Mouse (Mus musculus): ENCODE results near the gene Tada3. TPM values are rescaled to one million over a fixed set of nuclear protein-coding genes. Genes with fewer than 3 reads are reported as not detected.

The Tada3 gene
- polyA plus RNA-seq, 1 experiment from 2014 or later = 74.7 TPM

- ATAC-seq = 0 out of 2 replicates have a peak, but pooled peaks have one; percentile 40
- WGBS = 77% methylated on average over 12 of the region's 12 CpGs
- H3K27me3 ChIP-seq = no peaks in the 10 kb centered on the region
Observed at GRCm38 (mm10) chr6:113404649-113405448, 27.2 kb upstream of the Tada3 start.

GRCm38 (mm10) chr6:113402094-113402493 lies 24.4 kb upstream of the Tada3 start:
- WGBS = 94% methylated on average over 13 of the region's 13 CpGs
- no peaks in the 10 kb centered on the region for H3K27me3 ChIP-seq
- peaks cover 29% of the 10 kb centered on the region for H3K36me3 ChIP-seq
- no peaks in the 10 kb centered on the region for H3K9me3 ChIP-seq
- H3K27ac ChIP-seq = no peak overlapping the region
- no peak overlapping the region for H3K4me3 ChIP-seq (replicated peaks)
- no peak for ATAC-seq
- no peak overlapping the region for H3K9ac ChIP-seq (replicated peaks)
- no peak overlapping the region for H3K4me2 ChIP-seq (replicated peaks)
- H3K4me1 ChIP-seq (replicated peaks) = peaks cover 3% of the 10 kb centered on the region; the same call in 1 of the 2 replicates

More at GRCm38 (mm10) chr6:113404649-113405448, 27.2 kb upstream of the Tada3 start:
- Histone ChIP-seq H3K27ac (no peak overlapping the region), H3K4me1 (replicated peaks) (peaks cover 3% of the 10 kb centered on the region; the same call in 1 of the 2 replicates), H3K9me3 (no peaks in the 10 kb centered on the region), H3K9ac (replicated peaks) (0 out of 2 replicates have a peak overlapping the region, but pooled peaks have one; percentile 23), H3K4me3 (replicated peaks) (no peak overlapping the region), H3K36me3 (peaks cover 35% of the 10 kb centered on the region), H3K4me2 (replicated peaks) (no peak overlapping the region)

GRCm38 (mm10) chr6:113396270-113397030 lies 18.8 kb upstream of the Tada3 start:
- no peak overlapping the region for H3K4me3 ChIP-seq (replicated peaks)
- 85% methylated on average over 10 of the region's 10 CpGs for WGBS
- H3K27me3 ChIP-seq = no peaks in the 10 kb centered on the region
- peaks cover 17% of the 10 kb centered on the region for H3K4me1 ChIP-seq (replicated peaks)
- no peak overlapping the region for H3K27ac ChIP-seq
- H3K9ac ChIP-seq (replicated peaks) = no peak overlapping the region
- H3K4me2 ChIP-seq (replicated peaks) = no peak overlapping the region
- H3K36me3 ChIP-seq = peaks cover 27% of the 10 kb centered on the region
- ATAC-seq = no peak
- H3K9me3 ChIP-seq = no peaks in the 10 kb centered on the region

- no peaks in the 10 kb centered on the region for H3K27me3 ChIP-seq
- H3K9me3 ChIP-seq = no peaks in the 10 kb centered on the region
- no peak overlapping the region for H3K9ac ChIP-seq (replicated peaks)
- no peak for ATAC-seq
- no peak overlapping the region for H3K4me3 ChIP-seq (replicated peaks)
- H3K27ac ChIP-seq = no peak overlapping the region
- peaks cover 27% of the 10 kb centered on the region for H3K36me3 ChIP-seq
- WGBS = 92% methylated on average over 6 of the region's 6 CpGs
- H3K4me1 ChIP-seq (replicated peaks) = peaks cover 17% of the 10 kb centered on the region
- no peak overlapping the region for H3K4me2 ChIP-seq (replicated peaks)
Observed at GRCm38 (mm10) chr6:113395501-113395900, 17.8 kb upstream of the Tada3 start.

GRCm38 (mm10) chr6:113394811-113395210 lies 17.1 kb upstream of the Tada3 start:
- Histone ChIP-seq H3K27me3 (no peaks in the 10 kb centered on the region), H3K9ac (replicated peaks) (no peak overlapping the region), H3K36me3 (peaks cover 34% of the 10 kb centered on the region), H3K9me3 (no peaks in the 10 kb centered on the region), H3K4me3 (replicated peaks) (no peak overlapping the region), H3K4me2 (replicated peaks) (no peak overlapping the region), H3K27ac (no peak overlapping the region), H3K4me1 (replicated peaks) (peaks cover 19% of the 10 kb centered on the region)
- no peak for ATAC-seq
- 94% methylated on average over 11 of the region's 11 CpGs for WGBS

- Histone ChIP-seq H3K4me1 (replicated peaks) (peaks cover 19% of the 10 kb centered on the region), H3K36me3 (peaks cover 38% of the 10 kb centered on the region), H3K9me3 (no peaks in the 10 kb centered on the region), H3K27ac (no peak overlapping the region), H3K27me3 (no peaks in the 10 kb centered on the region), H3K4me2 (replicated peaks) (no peak overlapping the region), H3K9ac (replicated peaks) (no peak overlapping the region), H3K4me3 (replicated peaks) (no peak overlapping the region)
- WGBS = 90% methylated on average over 6 of the region's 6 CpGs
- no peak for ATAC-seq
Observed at GRCm38 (mm10) chr6:113393951-113394350, 16.3 kb upstream of the Tada3 start.

GRCm38 (mm10) chr6:113392387-113393071 lies 14.8 kb upstream of the Tada3 start:
- Histone ChIP-seq H3K9ac (replicated peaks) (peak overlapping the region; percentile 73), H3K4me2 (replicated peaks) (peak overlapping the region; percentile 73), H3K27me3 (no peaks in the 10 kb centered on the region), H3K9me3 (no peaks in the 10 kb centered on the region), H3K4me3 (replicated peaks) (peak overlapping the region; percentile 49), H3K27ac (peak overlapping the region; percentile 81), H3K4me1 (replicated peaks) (peaks cover 19% of the 10 kb centered on the region), H3K36me3 (peaks cover 44% of the 10 kb centered on the region)
- peak; percentile 95 for ATAC-seq
- under 1% methylated on average over 49 of the region's 51 CpGs for WGBS

- peak; percentile 48 for ATAC-seq
- peak overlapping the region; percentile 73 for H3K9ac ChIP-seq (replicated peaks)
- peak overlapping the region; percentile 81 for H3K27ac ChIP-seq
- H3K36me3 ChIP-seq = peaks cover 49% of the 10 kb centered on the region
- H3K4me2 ChIP-seq (replicated peaks) = peak overlapping the region; percentile 73
- WGBS = 20% methylated on average over 10 of the region's 10 CpGs
- peaks cover 19% of the 10 kb centered on the region for H3K4me1 ChIP-seq (replicated peaks)
- peak overlapping the region; percentile 49 for H3K4me3 ChIP-seq (replicated peaks)
- no peaks in the 10 kb centered on the region for H3K27me3 ChIP-seq
- no peaks in the 10 kb centered on the region for H3K9me3 ChIP-seq
Observed at GRCm38 (mm10) chr6:113392015-113392386, 14.3 kb upstream of the Tada3 start.

GRCm38 (mm10) chr6:113390715-113391114 lies 13.0 kb upstream of the Tada3 start:
- H3K4me2 ChIP-seq (replicated peaks) = no peak overlapping the region
- H3K4me3 ChIP-seq (replicated peaks) = no peak overlapping the region
- peaks cover 60% of the 10 kb centered on the region for H3K36me3 ChIP-seq
- WGBS = 71% methylated on average over 3 of the region's 3 CpGs
- no peak for ATAC-seq
- H3K27ac ChIP-seq = no peak overlapping the region
- H3K9ac ChIP-seq (replicated peaks) = no peak overlapping the region
- no peaks in the 10 kb centered on the region for H3K27me3 ChIP-seq
- H3K9me3 ChIP-seq = no peaks in the 10 kb centered on the region
- peaks cover 19% of the 10 kb centered on the region for H3K4me1 ChIP-seq (replicated peaks)

- no peak within 1 kb of the TSS for H3K4me3 ChIP-seq (replicated peaks)
- no peak within 1 kb of the TSS for H3K9ac ChIP-seq (replicated peaks)
- no peak within 1 kb of the TSS for H3K27ac ChIP-seq
- peaks cover 68% of the 10 kb centered on the region for H3K36me3 ChIP-seq
- no peaks in the 10 kb centered on the region for H3K9me3 ChIP-seq
- H3K27me3 ChIP-seq = no peaks in the 10 kb centered on the region
- ATAC-seq = no peak
- peaks cover 19% of the 10 kb centered on the region for H3K4me1 ChIP-seq (replicated peaks)
- H3K4me2 ChIP-seq (replicated peaks) = no peak within 1 kb of the TSS
- WGBS = 78% methylated on average over 8 of the region's 8 CpGs
Observed at GRCm38 (mm10) chr6:113388960-113389359, 11.3 kb upstream of the Tada3 start, which contains the start of gene Ttll3. TSS of gene Ttll3 (plus strand) at chr6:113389260.

- no peak overlapping the region for H3K27ac ChIP-seq
- no peak overlapping the region for H3K9ac ChIP-seq (replicated peaks)
- no peak overlapping the region for H3K4me3 ChIP-seq (replicated peaks)
- H3K27me3 ChIP-seq = no peaks in the 10 kb centered on the region
- H3K4me2 ChIP-seq (replicated peaks) = no peak overlapping the region
- ATAC-seq = no peak
- 0 out of 2 replicates have a peak, but pooled peaks cover 2% of the 10 kb centered on the region for H3K4me1 ChIP-seq (replicated peaks)
- no peaks in the 10 kb centered on the region for H3K9me3 ChIP-seq
- H3K36me3 ChIP-seq = peaks cover 97% of the 10 kb centered on the region
- WGBS = 94% methylated on average over 3 of the region's 3 CpGs
Observed at GRCm38 (mm10) chr6:113386025-113386424, 8.3 kb upstream of the Tada3 start.

All from midbrain, embryonic 13.5 days (tissue).